Mouse (Mus musculus) heart, embryonic 12.5 days (tissue): ENCODE data around the gene Cks2. TPM values are rescaled to one million over a fixed set of nuclear protein-coding genes. Genes with fewer than 3 reads are reported as not detected.
"Not testable (repeated sequence)": the region's sequence is repeated elsewhere in the genome, so short reads cannot be mapped to it uniquely, and the experiment has no call there.

Experiments
- ATAC-seq: fragments of 200-750 bp; cut with Nextera tagmentation; 2 replicates; pipeline ENCODE4 v1.8.0; 2017; ENCODE audit warnings: moderate TSS enrichment, moderate library complexity; ENCODE audit not compliant: insufficient number of reproducible peaks, low FRiP score
- H3K27ac ChIP-seq: fragments of 300-500 bp; sonication (generic); 2 replicates; pipeline ENCODE4 v1.5.1; 2016; ENCODE audit warnings: mild to moderate bottlenecking, moderate library complexity; ENCODE audit not compliant: poor library complexity, severe bottlenecking
- H3K27me3 ChIP-seq: fragments of 300-500 bp; sonication (generic); replicated peaks from 2 replicates; pipeline ENCODE4 v1.6.1; 2016; ENCODE audit warnings: mild to moderate bottlenecking, moderate library complexity
- H3K36me3 ChIP-seq: fragments of 300-500 bp; sonication (generic); 2 replicates; pipeline ENCODE4 v1.6.1; 2016; ENCODE audit warnings: mild to moderate bottlenecking, moderate library complexity
- H3K4me1 ChIP-seq: fragments of 300-500 bp; sonication (generic); replicated peaks from 2 replicates; pipeline ENCODE4 v1.6.1; 2016; ENCODE audit warnings: mild to moderate bottlenecking
- H3K4me2 ChIP-seq: fragments of 300-500 bp; sonication (generic); 2 replicates; pipeline ENCODE4 v1.6.1; 2016; ENCODE audit warnings: mild to moderate bottlenecking, moderate library complexity
- H3K4me3 ChIP-seq: fragments of 300-500 bp; sonication (generic); 2 replicates; pipeline ENCODE4 v1.5.1; 2016; ENCODE audit warnings: mild to moderate bottlenecking
- H3K9ac ChIP-seq: fragments of 300-500 bp; sonication (generic); 2 replicates; pipeline ENCODE4 v1.6.1; 2016; ENCODE audit warnings: mild to moderate bottlenecking, moderate library complexity
- H3K9me3 ChIP-seq: fragments of 300-500 bp; sonication (generic); replicated peaks from 2 replicates; pipeline ENCODE4 v1.6.1; 2016; ENCODE audit warnings: mild to moderate bottlenecking, moderate library complexity
- WGBS: fragments of 180-500 bp; shearing (Covaris S2); methylation state at CpG from one replicate; pipeline ENCODE4 v1.1.7; 2016; 5-methylcytosine and 5-hydroxymethylcytosine counted together
- polyA plus RNA-seq: library from polyadenylated mRNA; unstranded; fragments of >200 nt; fragmentation: Nextera tagmentation; extraction: Ambion mirVana; gene quantifications from 2 replicates; pipeline ENCODE4 v1.2.1, GENCODE M21; 2016

Cks2 gene
- polyA plus RNA-seq, 1 experiment from 2014 or later = 247 TPM

DNA sequence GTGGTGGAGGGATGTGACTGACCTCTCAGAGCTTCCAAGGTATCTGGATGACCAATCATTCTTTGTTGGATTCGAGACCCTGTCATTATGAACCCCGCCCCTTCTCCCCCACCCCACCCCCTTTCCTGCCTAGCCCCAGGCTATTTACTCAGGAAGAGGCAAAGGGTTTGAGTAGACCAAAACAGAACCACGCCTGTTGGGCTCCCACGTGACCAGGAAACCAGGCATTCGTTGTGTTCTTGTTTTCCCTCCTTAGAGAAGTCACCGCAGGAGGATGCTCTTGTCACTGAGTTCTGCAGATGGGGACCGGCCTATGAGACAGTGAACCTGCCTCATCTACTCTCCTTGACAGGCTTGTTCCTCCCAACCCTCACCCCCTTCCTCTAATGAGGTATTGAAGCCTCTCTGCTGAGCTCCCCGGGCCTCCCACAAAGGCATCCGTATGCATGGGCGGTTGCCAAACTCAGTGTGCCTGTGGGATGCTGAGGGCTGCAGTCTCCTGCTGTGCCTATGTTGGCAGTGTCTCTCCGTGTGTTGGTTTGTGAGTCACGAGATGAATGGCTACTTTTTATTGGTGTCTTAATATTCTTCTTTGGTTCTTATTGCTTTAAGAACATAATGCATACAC, 28.5 kb upstream of the Cks2 start:
- H3K36me3 ChIP-seq = no peaks in the 10 kb centered on the region
- no peak overlapping the region for H3K9ac ChIP-seq
- H3K27ac ChIP-seq = no peak overlapping the region
- H3K4me2 ChIP-seq = no peak overlapping the region
- no peaks in the 10 kb centered on the region for H3K27me3 ChIP-seq
- no peak for ATAC-seq
- 17% methylated on average over 12 of the region's 12 CpGs for WGBS
- no peaks in the 10 kb centered on the region for H3K9me3 ChIP-seq
- H3K4me1 ChIP-seq = peaks cover 5% of the 10 kb centered on the region; the same call in 1 of the 2 replicates
- no peak overlapping the region for H3K4me3 ChIP-seq

DNA sequence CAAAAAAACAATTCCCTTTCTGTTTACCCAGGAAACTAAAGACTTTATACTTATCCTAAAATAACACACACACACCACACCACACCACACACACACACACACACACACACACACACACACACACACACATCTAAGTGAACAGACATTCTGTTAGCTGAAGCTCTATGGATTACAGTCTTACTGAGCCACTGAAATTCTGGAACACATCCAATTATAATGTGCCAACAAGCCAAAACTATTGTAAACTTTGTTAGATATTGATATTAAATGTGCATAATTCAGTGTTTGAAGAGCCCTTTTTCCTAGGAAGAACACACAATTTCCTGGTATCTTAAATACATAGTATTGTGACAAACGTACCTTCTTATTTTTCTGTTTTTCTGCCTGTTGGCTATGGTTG, 27.7 kb upstream of the Cks2 start:
- peaks cover 5% of the 10 kb centered on the region; the same call in 1 of the 2 replicates for H3K4me1 ChIP-seq
- H3K4me3 ChIP-seq = no peak overlapping the region
- H3K27ac ChIP-seq = no peak overlapping the region
- H3K36me3 ChIP-seq = no peaks in the 10 kb centered on the region
- H3K9me3 ChIP-seq = no peaks in the 10 kb centered on the region
- H3K9ac ChIP-seq = no peak overlapping the region
- H3K27me3 ChIP-seq = no peaks in the 10 kb centered on the region
- H3K4me2 ChIP-seq = no peak overlapping the region
- no peak for ATAC-seq
- 49% methylated on average over 1 of the region's 1 CpGs for WGBS

DNA sequence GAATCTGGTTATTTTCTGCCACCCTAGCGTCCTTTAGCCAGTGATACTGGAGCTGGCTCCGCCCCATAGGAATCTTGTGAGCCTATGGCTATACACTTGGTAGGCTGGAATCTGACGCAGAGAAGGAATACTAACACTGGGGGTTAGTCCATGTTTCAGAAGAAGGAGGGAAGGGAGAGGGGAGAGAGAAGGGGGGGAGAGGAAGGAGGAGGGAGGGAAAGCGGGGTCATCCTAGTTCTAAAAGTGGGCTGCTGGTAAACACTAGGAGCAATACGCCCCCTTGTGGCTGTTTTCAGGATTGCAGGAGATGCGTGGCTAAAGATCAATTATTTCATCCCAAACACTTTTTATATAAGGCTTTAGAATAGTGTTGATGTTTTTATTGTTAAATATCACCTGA, 27.2 kb upstream of the Cks2 start:
- no peak overlapping the region for H3K4me3 ChIP-seq
- no peak overlapping the region for H3K27ac ChIP-seq
- H3K4me1 ChIP-seq = peaks cover 5% of the 10 kb centered on the region; the same call in 1 of the 2 replicates
- no peaks in the 10 kb centered on the region for H3K9me3 ChIP-seq
- ATAC-seq = no peak
- H3K4me2 ChIP-seq = peak overlapping the region; percentile 37
- no peaks in the 10 kb centered on the region for H3K27me3 ChIP-seq
- H3K36me3 ChIP-seq = no peaks in the 10 kb centered on the region
- 16% methylated on average over 6 of the region's 6 CpGs for WGBS
- H3K9ac ChIP-seq = no peak overlapping the region

DNA sequence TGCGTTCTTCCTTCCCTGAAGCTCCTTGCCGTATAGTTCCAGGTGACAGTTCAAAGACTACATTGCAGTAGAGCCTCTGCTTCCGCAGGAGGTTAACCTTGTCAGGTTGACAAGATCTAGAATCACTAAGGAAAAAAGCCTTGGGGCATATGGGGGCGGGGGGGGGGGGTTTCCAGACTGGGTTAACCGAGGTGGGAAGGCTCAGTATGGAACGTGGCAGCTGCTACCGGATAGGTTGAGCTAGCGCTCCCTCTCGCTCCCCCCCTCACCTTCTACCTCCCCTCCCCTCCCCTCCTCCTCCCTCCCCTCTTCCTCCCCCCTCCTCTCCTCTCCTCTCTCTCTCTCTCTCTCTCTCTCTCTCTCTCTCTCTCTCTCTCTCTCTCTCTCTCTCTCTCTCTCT, 26.4 kb upstream of the Cks2 start:
- Histone ChIP-seq H3K4me1 (peaks cover 5% of the 10 kb centered on the region; the same call in 1 of the 2 replicates), H3K4me2 (no peak overlapping the region), H3K9ac (no peak overlapping the region), H3K9me3 (no peaks in the 10 kb centered on the region), H3K4me3 (no peak overlapping the region), H3K27me3 (no peaks in the 10 kb centered on the region), H3K27ac (no peak overlapping the region), H3K36me3 (no peaks in the 10 kb centered on the region)
- no peak for ATAC-seq
- WGBS = 15% methylated on average over 7 of the region's 9 CpGs

DNA sequence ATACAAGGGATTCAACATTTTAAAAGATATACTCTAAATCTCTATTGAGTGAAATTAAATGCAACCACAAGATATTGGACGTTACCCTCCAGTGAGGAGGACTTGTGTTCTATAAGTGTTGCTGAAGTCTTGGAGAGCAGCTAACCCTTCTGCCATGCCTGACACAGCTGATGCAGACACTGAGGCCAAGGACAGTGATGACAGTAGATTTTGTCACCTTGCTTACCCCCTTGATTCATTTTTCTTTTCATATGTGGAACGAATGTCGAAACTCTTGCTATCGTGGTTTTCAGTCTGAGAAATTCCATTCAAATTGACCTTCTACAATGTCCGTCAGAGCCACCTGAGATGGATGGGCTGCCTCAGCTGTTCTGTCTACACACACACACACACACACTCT, 22.4 kb upstream of the Cks2 start:
- WGBS = 78% methylated on average over 5 of the region's 5 CpGs
- Histone ChIP-seq H3K36me3 (no peaks in the 10 kb centered on the region), H3K4me1 (peaks cover 5% of the 10 kb centered on the region; the same call in 1 of the 2 replicates), H3K27ac (no peak overlapping the region), H3K27me3 (no peaks in the 10 kb centered on the region), H3K4me2 (no peak overlapping the region), H3K9ac (no peak overlapping the region), H3K4me3 (no peak overlapping the region), H3K9me3 (no peaks in the 10 kb centered on the region)
- ATAC-seq = no peak

DNA sequence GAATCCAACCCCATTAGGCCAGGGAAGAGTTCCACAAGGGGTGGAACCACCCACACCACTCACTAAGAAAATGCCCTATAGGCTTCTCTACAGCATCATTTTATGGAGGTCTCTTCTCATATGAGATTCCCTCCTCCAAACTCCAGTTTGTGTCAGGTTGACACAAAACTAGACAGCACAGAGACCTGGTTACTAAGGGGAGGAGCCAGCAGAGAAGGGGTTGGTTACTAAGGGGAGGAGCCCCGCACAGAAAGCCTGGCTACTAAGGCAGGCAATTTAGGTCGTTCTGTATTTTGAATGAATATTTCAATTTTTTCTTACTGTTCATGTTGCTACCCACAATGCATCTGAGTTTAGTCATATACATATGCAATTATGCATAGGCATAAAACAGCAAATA, 21.4 kb upstream of the Cks2 start:
- no peak for ATAC-seq
- H3K36me3 ChIP-seq = no peaks in the 10 kb centered on the region
- H3K27ac ChIP-seq = no peak overlapping the region
- H3K4me3 ChIP-seq = no peak overlapping the region
- no peaks in the 10 kb centered on the region for H3K4me1 ChIP-seq
- no peak overlapping the region for H3K4me2 ChIP-seq
- H3K9ac ChIP-seq = no peak overlapping the region
- H3K9me3 ChIP-seq = no peaks in the 10 kb centered on the region
- no peaks in the 10 kb centered on the region for H3K27me3 ChIP-seq
- WGBS = 73% methylated on average over 2 of the region's 2 CpGs

DNA sequence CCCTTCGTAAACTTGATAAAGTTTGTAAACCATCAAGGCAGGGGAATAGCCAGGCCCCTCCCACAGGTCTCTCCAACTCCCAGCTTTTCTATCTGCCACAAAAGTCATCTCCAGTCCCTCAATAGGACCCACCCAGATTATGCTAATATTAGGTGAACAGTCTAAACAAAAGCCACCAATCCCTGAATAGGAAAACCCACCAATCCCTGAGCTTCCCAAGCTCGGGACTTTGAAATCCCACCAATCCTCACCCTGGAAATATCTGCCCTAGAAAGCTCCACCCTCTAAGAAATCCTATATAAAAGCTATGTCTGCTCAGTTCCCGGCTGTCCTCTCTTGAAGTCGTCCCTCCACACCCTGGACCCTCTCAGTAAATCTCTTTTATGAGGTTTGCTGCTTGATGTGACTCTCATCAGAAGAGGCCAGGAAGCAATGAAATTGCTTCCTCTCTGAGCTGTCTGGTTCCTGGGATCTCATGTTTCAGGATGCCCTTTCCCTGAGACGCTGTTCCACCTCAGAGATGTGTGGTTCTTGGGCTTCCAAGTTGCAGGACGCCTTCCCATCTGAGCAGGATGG, 16.7 kb upstream of the Cks2 start:
- no peak overlapping the region for H3K4me3 ChIP-seq
- no peak overlapping the region for H3K27ac ChIP-seq
- no peaks in the 10 kb centered on the region for H3K4me1 ChIP-seq
- 72% methylated on average over 6 of the region's 6 CpGs for WGBS
- H3K9me3 ChIP-seq = peaks cover 7% of the 10 kb centered on the region; the same call in 1 of the 2 replicates
- H3K36me3 ChIP-seq = no peaks in the 10 kb centered on the region
- H3K27me3 ChIP-seq = no peaks in the 10 kb centered on the region
- no peak overlapping the region for H3K9ac ChIP-seq
- H3K4me2 ChIP-seq = no peak overlapping the region
- ATAC-seq = no peak

DNA sequence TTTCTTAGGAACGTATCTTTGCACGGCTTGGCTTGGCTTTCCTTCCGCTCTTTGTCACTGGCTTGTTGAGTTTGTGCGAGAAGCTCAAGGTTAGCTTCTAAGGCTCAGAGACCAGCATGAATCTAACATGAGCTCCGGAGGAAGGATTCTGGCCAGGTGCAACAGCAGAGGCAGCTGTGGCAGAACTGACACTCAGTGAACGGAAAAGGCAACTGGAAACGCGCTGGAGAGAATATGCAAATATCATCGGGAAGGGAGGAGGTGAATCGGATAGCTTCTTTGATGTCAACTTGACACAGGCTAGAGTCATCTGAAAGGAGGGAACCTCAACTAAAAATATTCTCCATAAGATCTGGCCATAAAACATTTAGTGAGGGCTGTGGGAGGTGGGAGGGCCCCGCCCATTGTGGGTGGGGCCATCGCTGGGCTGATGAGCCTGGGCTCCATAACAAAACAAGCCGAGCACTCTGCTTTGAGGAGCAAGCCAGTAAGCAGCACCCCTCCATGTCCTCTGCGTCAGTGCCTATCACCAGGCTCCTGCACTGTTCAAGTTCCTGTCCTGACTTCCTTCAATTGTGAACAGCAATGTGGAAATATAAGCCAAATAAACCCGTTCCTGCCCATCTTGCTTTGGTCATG, 13.6 kb upstream of the Cks2 start:
- no peak overlapping the region for H3K9ac ChIP-seq
- no peak overlapping the region for H3K4me3 ChIP-seq
- no peaks in the 10 kb centered on the region for H3K4me1 ChIP-seq
- peaks cover 7% of the 10 kb centered on the region; the same call in 1 of the 2 replicates for H3K9me3 ChIP-seq
- no peaks in the 10 kb centered on the region for H3K36me3 ChIP-seq
- H3K27me3 ChIP-seq = no peaks in the 10 kb centered on the region
- H3K4me2 ChIP-seq = no peak overlapping the region
- ATAC-seq = no peak
- WGBS = 71% methylated on average over 15 of the region's 15 CpGs
- no peak overlapping the region for H3K27ac ChIP-seq

DNA sequence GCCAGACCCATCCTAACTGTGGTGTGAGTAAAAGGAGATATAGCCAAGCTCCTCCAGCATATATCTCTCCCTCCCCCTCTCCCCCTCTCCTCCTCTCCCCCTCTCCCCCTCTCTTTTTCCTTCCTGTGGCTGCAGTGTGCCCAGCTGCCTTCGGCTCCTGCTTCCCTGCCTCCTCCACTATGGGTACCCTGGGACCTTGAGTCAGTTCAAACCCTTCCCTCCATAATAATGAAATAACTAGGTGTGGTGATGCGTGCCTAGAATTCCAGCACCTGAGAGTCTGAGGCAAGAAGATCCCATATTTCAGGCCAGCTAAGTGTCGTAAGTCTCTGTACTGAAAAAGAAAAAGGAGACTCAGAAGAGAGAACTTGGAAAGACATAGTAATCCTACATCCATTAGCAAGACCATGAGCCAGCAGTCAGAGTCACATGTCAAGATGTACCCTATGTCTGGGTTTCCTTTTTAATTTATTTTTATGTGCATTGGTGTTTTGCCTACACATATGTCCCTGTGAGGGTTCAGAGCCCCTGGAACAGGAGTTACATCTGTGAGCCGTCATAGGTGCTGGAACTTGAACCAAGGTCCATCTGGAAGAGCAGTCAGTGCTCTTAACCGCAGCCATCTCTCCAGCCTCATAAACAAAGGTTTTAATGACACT, 12.3 kb upstream of the Cks2 start:
- Histone ChIP-seq H3K4me2 (no peak overlapping the region), H3K36me3 (no peaks in the 10 kb centered on the region), H3K4me1 (no peaks in the 10 kb centered on the region), H3K9me3 (peaks cover 7% of the 10 kb centered on the region; the same call in 1 of the 2 replicates), H3K9ac (no peak overlapping the region), H3K27ac (no peak overlapping the region), H3K27me3 (no peaks in the 10 kb centered on the region), H3K4me3 (no peak overlapping the region)
- WGBS = 80% methylated on average over 5 of the region's 5 CpGs
- no peak for ATAC-seq

DNA sequence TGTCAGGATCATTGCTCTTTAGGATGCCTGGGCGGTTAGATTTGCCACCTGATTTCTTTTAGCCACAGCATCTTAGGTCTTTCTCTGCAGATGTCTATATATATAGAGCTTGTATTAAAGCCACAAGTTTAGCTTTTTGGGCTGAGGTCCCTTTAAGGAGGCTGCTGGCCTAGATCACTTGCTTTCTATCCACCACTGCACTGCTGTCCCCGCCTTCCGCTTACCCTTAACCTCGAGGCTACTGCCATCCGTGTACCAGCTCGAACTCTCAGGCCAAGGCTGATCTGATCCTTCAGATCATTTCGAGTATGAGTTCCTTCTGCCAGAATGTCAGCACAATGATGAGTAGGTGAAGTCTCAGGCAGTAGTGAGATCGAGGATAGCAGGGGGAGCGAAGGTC, 9.6 kb upstream of the Cks2 start:
- not testable (repeated sequence) for H3K36me3 ChIP-seq, H3K4me1 ChIP-seq, H3K4me3 ChIP-seq, H3K4me2 ChIP-seq, ATAC-seq, H3K9ac ChIP-seq, H3K9me3 ChIP-seq, H3K27me3 ChIP-seq, H3K27ac ChIP-seq
- 50% methylated on average over 6 of the region's 9 CpGs for WGBS

DNA sequence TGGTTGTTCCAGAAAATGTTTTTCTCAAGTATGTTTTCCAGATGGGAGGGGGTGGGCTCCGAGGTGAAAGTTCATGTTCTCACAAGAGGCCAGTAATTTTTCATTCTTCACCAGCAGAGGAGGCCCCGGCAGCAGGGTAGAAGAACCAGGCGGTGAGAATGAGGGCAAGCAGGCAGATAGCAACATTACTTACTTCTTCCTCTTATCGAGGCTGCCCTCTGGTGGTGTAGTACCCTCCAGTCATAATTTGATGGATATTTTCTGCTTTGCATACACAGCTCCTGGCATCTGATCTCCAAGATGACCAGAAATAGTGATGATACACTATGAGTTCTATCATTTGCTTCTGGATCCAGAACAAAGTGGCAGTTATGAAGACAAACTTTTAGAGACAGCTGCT, 6.1 kb upstream of the Cks2 start:
- no peak for ATAC-seq
- no peak overlapping the region for H3K27ac ChIP-seq
- WGBS = 87% methylated on average over 4 of the region's 4 CpGs
- no peaks in the 10 kb centered on the region for H3K4me1 ChIP-seq
- H3K9me3 ChIP-seq = no peaks in the 10 kb centered on the region
- no peak overlapping the region for H3K4me3 ChIP-seq
- H3K27me3 ChIP-seq = no peaks in the 10 kb centered on the region
- H3K36me3 ChIP-seq = no peaks in the 10 kb centered on the region
- H3K9ac ChIP-seq = no peak overlapping the region
- H3K4me2 ChIP-seq = no peak overlapping the region
